Mouse (Mus musculus) hindbrain, embryonic 11.5 days (tissue): ENCODE measurements around the gene Vmn1r224. TPM values are rescaled to one million over a fixed set of nuclear protein-coding genes. Genes with fewer than 3 reads are reported as not detected.

Experiments
- ATAC-seq: fragments of 200-750 bp; cut with Nextera tagmentation; 2 replicates; pipeline ENCODE4 v1.8.0; 2017; ENCODE audit warnings: mild to moderate bottlenecking, moderate TSS enrichment, moderate library complexity; ENCODE audit not compliant: low FRiP score
- DNase-seq: peaks from one replicate; pipeline ENCODE4 v3.0.0-alpha.2; 2015; ENCODE audit warnings: low spot score
- H3K27ac ChIP-seq: fragments of 300-500 bp; sonication (generic); 2 replicates; pipeline ENCODE4 v1.5.1; 2014; ENCODE audit warnings: mild to moderate bottlenecking, low read depth, low read length
- H3K27me3 ChIP-seq: fragments of 300-500 bp; sonication (generic); 2 replicates; pipeline ENCODE4 v1.6.1; 2014; ENCODE audit warnings: mild to moderate bottlenecking, low read length, moderate library complexity, mixed read lengths; ENCODE audit not compliant: control insufficient read depth, insufficient read depth
- H3K36me3 ChIP-seq: fragments of 300-500 bp; sonication (generic); 2 replicates; pipeline ENCODE4 v1.6.1; 2014; ENCODE audit warnings: mild to moderate bottlenecking, low read length, moderate library complexity, mixed read lengths; ENCODE audit not compliant: control insufficient read depth, insufficient read depth
- H3K4me1 ChIP-seq: fragments of 300-500 bp; sonication (generic); replicated peaks from 2 replicates; pipeline ENCODE4 v1.6.1; 2014; ENCODE audit warnings: low read length, mixed read lengths; ENCODE audit not compliant: control insufficient read depth, insufficient read depth
- H3K4me2 ChIP-seq: fragments of 300-500 bp; sonication (generic); replicated peaks from 2 replicates; pipeline ENCODE4 v1.6.1; 2014; ENCODE audit warnings: mild to moderate bottlenecking, low read depth, low read length
- H3K4me3 ChIP-seq: fragments of 300-500 bp; sonication (generic); 2 replicates; pipeline ENCODE4 v1.5.1; 2014; ENCODE audit warnings: low read depth, low read length
- H3K9ac ChIP-seq: fragments of 300-500 bp; sonication (generic); 2 replicates; pipeline ENCODE4 v1.6.1; 2014; ENCODE audit warnings: low read depth, low read length
- H3K9me3 ChIP-seq: fragments of 300-500 bp; sonication (generic); 2 replicates; pipeline ENCODE4 v1.6.1; 2016; ENCODE audit warnings: low read length; ENCODE audit not compliant: control insufficient read depth
- WGBS: fragments of 180-500 bp; shearing (Covaris S2); extraction: QIAGEN DNeasy Blood & Tissue Kit; methylation state at CpG from one replicate; pipeline ENCODE4 v1.1.7; 2014; 5-methylcytosine and 5-hydroxymethylcytosine counted together
- polyA plus RNA-seq: library from polyadenylated mRNA; unstranded; fragments of >200 nt; fragmentation: Nextera tagmentation; extraction: Ambion mirVana; gene quantifications from 2 replicates; pipeline ENCODE4 v1.2.1, GENCODE M21; 2014

Gene Vmn1r224
- not detected in 2 replicates for polyA plus RNA-seq

DNA sequence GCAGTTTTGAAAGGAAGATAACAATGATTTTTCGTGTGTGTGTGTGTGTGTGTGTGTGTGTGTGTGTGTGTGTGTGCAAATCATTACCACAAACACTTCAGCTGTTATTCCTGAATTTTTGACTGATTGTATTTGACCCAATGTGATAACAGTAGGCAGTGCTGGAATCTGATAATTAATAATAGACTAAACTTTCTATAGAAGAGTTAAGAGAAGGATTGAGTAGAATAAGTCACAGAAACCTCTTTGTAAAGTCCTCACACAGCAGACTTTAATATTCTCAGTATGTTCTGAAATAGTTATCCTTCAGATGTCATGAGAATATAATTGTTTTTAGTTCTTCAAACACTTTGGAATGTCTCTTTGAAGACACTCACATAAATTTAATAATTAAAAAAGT is at the start of gene Vmn1r224:
Gene Vmn1r224 (plus strand): TSS at position 301 of the 400 bp plus-strand sequence.
- ATAC-seq (no peak), DNase-seq (no peak)
- Histone ChIP-seq H3K27me3 (no peaks in the 10 kb centered on the region), H3K4me3 (no peak within 1 kb of the TSS), H3K4me2 (no peak within 1 kb of the TSS), H3K36me3 (no peaks in the 10 kb centered on the region), H3K9me3 (no peaks in the 10 kb centered on the region), H3K9ac (no peak within 1 kb of the TSS), H3K27ac (no peak within 1 kb of the TSS), H3K4me1 (no peaks in the 10 kb centered on the region)
- WGBS = 39% methylated on average over 1 of the region's 1 CpGs

- WGBS = 70% methylated on average over 2 of the region's 2 CpGs
- Histone ChIP-seq H3K4me3 (no peak overlapping the region), H3K36me3 (no peaks in the 10 kb centered on the region), H3K4me2 (no peak overlapping the region), H3K4me1 (no peaks in the 10 kb centered on the region), H3K9ac (no peak overlapping the region), H3K9me3 (no peaks in the 10 kb centered on the region; the same call in none of the 2 replicates), H3K27me3 (no peaks in the 10 kb centered on the region), H3K27ac (no peak overlapping the region)
- ATAC-seq (no peak), DNase-seq (no peak)
Observed at GRCm38 (mm10) chr17:20399105-20399504, 14.8 kb upstream of the Vmn1r224 start.

- Histone ChIP-seq H3K9me3 (no peaks in the 10 kb centered on the region), H3K4me3 (no peak overlapping the region), H3K4me1 (no peaks in the 10 kb centered on the region), H3K9ac (no peak overlapping the region), H3K36me3 (no peaks in the 10 kb centered on the region), H3K4me2 (no peak overlapping the region), H3K27me3 (no peaks in the 10 kb centered on the region), H3K27ac (no peak overlapping the region)
- no peak for ATAC-seq
- DNase-seq = no peak
Observed at GRCm38 (mm10) chr17:20439263-20439662, 25.3 kb downstream of the Vmn1r224 start.

DNA sequence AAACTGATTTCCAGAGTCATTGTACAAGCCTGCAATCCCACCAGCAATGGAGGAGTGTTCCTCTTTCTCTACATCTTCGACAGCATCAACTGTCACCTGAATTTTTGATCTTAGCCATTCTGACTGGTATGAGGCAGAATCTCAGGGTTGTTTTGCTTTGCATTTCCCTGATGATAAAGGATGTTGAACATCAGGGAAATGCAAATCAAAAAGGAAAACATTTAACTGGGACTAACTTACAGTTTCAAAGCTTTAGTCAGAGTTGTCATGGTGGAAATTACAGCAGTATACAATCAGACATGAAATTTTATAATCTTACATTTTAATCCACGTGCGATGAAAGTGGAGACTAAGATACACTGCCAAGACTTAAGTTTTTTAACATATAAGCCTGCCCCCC is 59.4 kb downstream of the Vmn1r224 start:
- Histone ChIP-seq H3K27me3 (no peaks in the 10 kb centered on the region), H3K4me2 (no peak overlapping the region), H3K4me1 (no peaks in the 10 kb centered on the region), H3K9ac (no peak overlapping the region), H3K4me3 (no peak overlapping the region), H3K9me3 (no peaks in the 10 kb centered on the region), H3K27ac (no peak overlapping the region), H3K36me3 (no peaks in the 10 kb centered on the region)
- DNase-seq (peak; percentile 17), ATAC-seq (no peak)
- WGBS = 78% methylated on average over 3 of the region's 3 CpGs

Other genes starting within 250 kb of the Vmn1r224 start
- not detected in 2 replicates for gene Fpr-rs6, start 231.0 kb upstream of the Vmn1r224 start, polyA plus RNA-seq
- not detected in 2 replicates for gene Vmn2r105, start 179.1 kb upstream of the Vmn1r224 start, polyA plus RNA-seq
- gene Vmn2r106, start 128.6 kb upstream of the Vmn1r224 start, polyA plus RNA-seq = not detected in 2 replicates
- not detected in 2 replicates for gene Vmn2r107, start 68.9 kb upstream of the Vmn1r224 start, polyA plus RNA-seq
- not detected in 2 replicates for gene Vmn2r108, start 67.2 kb downstream of the Vmn1r224 start, polyA plus RNA-seq
- gene Vmn1r225, start 84.0 kb downstream of the Vmn1r224 start, polyA plus RNA-seq = not detected in 2 replicates
- gene Vmn2r109, start 150.6 kb downstream of the Vmn1r224 start, polyA plus RNA-seq = not detected in 2 replicates
- gene Vmn2r110, start 182.3 kb downstream of the Vmn1r224 start, polyA plus RNA-seq = 0.06 TPM in 1 of 2 replicates, not detected in the other
- not detected in 2 replicates for gene Fpr-rs3, start 210.7 kb downstream of the Vmn1r224 start, polyA plus RNA-seq